Mouse (Mus musculus) ovary, postnatal 14 days (tissue): ENCODE measurements around the gene Kazn.

Experiments
- DNase-seq: peaks from one replicate; pipeline ENCODE4 v3.0.0; 2022; ENCODE audit warnings: low spot score

Gene Kazn

DNA sequence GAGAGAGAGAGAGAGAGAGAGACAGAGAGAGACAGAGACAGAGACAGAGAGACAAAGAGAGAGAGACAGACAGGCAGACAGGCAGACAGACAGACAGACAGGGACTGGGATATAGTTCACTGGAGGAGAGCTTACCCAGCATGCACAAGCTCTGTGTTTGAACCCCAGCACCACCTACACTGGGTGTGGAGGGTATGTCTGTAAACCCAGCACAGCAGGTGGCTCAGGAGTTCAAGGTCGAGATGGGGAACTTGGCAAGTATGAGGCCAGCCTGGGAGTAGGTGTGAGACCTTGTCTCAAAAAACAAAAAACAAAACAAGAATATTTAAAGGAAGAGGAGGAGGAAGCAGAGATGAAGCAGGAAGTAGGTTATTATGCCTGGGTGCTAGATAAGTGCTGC, 162.3 kb downstream of the Kazn start:
- DNase-seq: no peak

- DNase-seq: no peak
These were observed 163.3 kb downstream of the Kazn start for GRCm38 (mm10) chr4:142075931-142076330.

DNA sequence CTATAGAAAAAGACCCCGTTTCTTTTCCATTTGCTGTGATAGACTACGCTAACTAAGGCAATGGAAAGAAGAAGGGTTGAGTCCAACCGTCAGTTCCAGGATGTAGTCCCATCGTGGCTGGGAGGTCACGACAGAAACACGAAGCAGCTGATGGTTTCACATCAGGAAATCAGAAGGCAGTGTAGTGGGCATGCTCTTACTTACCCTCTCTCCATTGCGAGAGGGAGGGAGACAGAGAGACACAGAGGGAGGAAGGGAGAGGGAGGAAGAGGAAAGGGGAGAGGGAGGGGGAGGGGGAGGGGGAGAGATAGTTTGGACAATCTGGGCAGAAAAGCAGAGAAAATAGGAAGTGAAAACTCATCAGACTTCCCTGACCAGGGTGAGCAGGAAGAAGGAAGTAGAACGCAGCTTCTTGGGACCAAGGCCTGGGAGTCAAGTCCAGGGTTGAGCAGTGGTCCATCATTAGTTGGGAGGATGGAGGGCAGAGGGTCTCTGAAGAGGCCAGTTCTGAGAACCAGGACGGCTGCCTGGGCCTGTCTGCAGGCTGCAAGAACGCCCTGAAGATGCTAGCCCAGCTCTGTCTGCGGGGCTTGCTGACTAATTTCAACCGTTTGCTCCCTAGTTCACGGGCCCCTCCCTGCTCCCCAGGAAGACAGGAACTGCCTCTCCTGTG, 165.0 kb downstream of the Kazn start:
- DNase-seq: no peak

- no peak for DNase-seq
These were observed 167.8 kb downstream of the Kazn start for GRCm38 (mm10) chr4:142071243-142071991.

DNA sequence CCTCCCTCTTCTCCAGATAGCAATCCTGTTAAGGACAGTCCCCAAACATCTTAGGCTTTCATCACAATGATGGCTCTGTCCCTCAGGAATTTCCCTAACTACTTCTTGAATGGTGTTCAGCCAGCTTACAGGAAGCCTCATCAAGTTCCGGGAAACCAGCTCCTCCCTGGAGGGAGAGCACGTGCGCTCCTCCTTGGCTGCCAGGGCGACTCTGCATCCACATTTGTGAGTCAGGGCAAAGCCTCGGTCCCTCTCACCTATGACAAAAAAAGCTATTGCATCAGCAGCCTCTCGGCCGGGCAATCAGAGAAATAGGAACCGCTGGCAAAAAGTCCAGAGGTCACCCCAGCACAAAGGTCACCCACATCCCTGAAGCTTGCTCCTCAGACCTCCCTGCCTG, 168.4 kb downstream of the Kazn start:
- DNase-seq: no peak

DNA sequence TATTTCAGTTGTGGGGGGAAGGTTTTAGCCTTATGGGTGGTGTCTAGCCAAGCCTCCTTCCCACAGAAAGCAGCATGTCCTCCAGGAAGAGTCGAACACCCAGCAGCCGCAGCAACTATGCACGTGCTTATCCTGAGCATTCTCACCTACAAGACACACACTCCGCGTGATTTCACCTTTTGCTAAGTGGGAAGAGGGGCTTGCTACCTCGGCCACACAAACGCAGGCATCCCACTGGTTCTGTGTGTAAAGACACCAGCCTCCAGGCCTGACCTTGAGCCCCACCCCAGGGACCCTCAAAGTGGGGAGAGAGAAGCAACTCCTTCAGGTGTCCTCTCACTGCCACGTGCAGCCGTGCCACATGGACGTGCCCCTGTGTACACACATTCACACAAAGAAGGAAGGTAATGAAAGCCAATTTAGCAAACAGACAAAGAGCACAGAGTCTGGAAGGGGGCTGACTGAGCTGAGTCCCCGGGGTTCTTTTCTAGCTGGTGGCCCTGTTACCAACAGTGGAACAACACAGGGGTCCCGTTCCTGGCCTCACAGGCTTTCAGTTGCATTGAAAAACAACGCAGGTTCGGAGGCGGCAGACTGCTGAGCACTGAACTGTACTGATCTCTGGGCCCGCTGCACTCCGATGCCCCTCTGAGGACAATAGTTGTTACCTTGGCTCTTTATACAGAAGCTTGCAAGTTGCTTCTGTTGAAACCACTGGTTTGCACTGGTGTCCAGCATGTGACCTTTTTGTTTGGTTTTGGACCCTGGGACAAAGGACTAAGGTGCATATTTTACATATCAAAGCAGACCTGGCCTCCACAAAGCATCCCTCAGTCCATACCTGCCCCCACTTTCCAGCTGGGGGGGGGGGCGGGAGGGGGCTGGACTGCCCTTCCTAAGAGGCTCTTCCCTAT, 170.0 kb downstream of the Kazn start:
- DNase-seq: no peak

GRCm38 (mm10) chr4:142066576-142066975, 172.6 kb downstream of the Kazn start:
- no peak for DNase-seq

DNA sequence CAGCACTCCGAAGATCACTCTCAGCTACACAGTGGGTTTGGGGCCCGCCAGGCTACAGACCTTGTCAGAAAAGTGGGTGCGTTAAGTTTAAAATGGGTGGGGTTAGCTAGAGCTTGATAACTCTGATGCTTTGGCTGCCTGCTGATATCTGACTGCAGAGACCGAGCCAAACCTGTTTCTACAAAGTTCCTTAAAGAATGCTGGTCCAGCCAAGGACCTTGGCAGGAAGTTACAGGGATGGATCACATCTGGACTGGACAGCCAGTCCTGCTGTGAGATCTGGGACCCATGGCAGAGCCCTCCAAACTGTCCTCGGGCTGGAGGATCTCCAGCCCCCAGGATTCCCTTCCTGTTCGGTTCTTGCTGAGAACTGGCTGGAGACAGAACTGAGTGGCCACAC, 173.4 kb downstream of the Kazn start:
- no peak for DNase-seq

DNA sequence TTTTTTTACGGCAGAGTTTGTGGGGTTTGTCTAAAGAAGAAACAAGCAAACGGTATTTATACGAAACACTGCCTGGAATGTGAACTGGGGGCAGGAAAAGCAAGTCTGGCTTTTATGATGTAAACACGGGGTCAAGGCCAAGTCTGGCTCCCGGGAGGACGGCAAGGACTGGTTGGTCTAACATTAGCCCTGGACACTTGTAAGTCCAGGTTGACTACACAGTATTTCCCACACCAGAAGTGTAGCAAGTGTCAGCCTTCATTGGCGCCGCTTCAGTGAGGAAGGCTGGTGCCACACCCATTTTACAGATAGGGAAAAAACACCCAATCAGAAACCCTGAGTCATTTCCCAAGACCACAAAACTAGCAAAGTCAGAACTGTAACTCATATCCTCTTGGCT, 173.9 kb downstream of the Kazn start:
- DNase-seq: no peak

- DNase-seq: no peak
These were observed 174.5 kb downstream of the Kazn start for GRCm38 (mm10) chr4:142064582-142065228.

- no peak for DNase-seq
These were observed 176.1 kb downstream of the Kazn start for GRCm38 (mm10) chr4:142063057-142063534.

DNA sequence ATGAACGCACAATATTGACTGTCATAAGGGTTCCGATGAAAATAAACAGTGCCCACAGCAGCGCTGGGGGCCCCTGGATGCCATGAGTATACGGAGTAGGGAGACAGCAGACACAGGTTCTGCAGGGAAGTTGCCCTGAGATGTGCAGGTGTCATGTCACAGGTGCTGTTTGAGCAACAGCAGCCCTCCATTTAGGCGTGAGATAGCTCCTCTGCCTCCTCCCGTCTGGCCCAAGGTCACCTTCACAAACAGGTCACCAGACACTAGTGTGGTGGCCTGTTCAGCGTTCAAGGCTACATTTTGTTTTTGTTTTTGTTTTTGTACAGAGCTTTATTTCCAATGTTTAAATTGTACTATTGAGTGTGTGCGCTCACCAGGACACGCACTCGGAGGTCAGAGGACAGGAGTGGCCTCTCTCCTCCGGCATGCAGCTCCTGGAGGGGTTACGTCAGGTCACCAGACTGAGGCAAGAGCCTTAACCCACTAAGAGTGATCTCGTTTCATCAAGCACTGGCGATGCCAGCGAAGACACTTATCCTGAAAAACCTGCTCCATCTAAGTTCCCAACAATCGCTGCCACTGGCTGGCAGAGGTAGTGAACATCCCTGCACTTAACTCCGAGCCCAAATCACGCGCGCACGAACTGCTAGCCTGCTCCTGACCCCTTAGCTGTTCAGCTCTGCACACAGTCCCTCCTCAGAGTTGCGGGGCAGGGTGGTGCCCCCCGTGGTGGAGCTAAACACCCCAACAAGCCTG, 177.5 kb downstream of the Kazn start:
- no peak for DNase-seq

DNA sequence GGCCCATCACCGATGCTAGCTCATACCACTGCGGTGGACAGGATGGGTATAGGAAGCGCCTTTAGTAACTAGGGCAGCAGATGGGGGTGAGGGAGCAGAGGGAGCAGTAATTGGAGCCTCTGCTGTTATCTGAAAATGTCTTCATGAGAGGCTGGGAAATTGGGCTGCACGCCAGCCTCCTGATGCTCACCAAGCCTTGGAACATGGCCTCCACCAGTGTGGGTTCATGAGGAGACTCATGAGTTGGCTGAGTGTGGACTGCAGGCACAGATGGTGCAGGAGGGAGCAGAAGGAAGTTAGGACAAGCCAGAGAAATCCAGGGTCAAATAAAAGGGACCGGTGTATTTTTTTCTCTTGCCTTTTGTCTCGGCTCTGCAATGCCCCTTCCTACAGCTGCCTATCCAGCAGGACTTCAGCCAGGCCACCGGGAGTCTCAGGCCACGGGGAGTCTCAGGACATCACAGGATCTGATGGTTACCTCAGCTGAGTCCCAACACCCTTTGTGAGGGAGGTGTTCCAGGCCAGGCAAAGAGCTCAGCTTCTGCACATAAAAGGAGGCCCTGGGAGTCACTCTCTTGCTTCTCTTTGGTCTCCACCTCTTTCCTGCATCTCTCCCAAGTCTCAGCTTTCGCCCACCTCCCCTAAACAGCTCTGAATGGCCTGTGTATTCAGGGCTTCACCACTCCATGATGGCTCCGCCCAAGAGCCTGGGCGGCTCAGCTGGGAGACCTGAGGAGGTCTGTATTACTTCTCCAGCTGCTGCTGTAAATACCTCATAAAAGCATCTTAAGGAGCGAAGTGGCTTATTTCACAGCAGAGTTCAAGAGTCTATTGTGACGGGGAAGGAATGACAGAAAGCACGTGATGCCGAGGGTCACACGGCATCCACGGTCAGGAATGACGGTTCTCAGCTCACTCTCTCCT, 178.5 kb downstream of the Kazn start:
- no peak for DNase-seq

DNA sequence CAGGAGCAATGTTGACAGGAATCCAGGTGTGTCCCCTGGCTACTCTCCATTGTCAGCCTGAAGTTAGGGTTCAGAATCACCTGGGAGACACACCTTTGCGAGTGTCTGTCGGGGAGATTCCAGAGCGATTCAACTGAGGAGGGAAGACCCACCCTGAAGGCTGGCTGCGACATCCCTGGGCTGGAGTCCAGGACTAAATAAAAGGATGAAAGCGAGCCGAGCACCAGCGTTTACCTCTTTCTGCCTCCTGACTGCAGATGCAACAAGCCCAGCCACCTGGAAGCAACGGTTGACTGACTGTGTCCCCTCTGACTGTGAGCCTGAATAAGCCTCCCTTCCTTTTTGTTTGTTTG, 179.4 kb downstream of the Kazn start:
- DNase-seq: no peak

DNA sequence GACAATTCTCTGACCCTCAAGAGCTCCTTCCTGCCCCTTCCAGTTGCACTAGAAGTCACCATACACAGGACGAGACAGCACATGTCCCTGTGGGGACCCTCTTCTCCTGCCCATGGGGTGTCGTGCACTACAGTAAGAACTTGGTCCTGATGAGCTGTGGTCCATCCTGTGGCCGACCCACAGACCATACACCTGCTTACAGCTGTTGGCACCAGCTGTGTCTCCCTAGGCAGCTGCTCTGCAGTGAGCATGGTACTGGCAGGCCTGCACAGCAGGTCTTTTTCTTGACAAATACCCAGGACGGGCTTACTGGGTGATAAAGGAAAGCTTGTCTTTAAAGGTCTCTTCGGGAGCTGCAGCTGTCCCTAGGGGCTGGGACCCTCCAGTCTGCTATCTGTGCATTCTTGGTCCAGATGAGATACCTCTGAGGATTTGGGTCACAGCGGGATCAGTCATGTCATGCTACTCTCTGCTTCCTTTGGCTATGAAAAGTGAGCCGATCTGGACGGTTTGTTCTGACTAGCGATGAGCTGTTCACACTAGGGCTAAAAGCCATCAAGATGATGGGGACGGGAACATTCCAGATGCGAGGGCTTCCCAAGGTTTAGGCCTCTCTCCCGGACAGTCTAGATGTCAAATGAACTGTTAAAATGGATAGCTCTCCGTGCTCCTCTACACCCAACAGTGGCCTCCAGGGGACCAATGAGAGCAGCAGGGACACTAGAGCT, 179.9 kb downstream of the Kazn start:
- no peak for DNase-seq

DNA sequence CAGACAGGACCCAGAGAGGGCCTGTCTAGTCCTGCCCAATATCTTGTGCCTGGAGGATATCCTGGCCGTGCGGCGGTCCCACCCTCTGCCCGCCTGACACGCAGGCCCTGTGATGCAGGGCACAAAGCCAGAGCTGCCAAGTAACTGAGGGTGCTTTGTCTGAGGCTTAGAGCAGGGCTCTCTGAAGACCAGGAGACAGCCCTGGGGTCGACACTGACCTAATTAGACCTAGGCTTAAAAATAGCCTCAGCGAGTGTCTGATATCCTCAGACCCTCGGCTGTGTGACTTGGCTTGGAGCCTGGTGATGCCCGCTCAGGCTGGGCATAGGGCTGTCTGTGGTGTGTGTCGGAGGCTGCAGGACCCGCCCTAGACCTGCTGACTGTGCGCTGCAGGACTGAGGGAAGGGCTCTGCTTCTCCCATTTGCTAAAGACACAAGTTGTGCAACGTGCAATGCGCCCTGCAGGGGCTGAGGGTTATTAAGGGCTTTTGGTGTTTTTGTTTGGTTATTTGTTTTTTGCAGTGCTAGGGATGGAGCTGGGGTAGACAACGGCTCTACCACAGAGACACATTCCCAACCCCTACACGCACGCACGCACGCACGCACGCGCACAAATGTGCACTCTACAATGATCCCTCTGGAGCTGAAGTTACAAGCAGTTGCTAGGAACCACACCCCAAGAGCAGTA, 181.5 kb downstream of the Kazn start:
- DNase-seq: no peak

- DNase-seq: no peak
These were observed 183.6 kb downstream of the Kazn start for GRCm38 (mm10) chr4:142055600-142055999.

DNA sequence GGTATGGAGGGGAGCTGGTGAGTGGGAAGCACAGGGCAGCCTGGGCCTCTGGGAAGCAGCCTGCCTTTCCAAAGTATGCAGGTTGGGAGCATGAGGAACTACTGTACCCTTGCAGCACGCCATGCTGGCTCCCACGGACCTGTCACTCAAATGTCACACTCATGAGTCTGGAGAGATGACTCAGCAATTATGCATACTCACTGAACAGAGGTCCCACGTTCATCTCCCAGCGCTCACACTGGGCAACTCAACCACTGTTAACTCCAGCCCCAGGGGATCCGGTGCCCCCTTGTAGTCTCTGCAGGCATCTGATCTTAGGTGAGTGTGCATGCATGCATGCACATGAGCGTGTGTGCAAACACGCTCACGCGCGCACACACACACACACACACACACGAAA, 184.6 kb downstream of the Kazn start:
- DNase-seq: no peak
